Comparison of ENCODE assay signal across 27 mouse cellular contexts in the genomic region with DNA sequence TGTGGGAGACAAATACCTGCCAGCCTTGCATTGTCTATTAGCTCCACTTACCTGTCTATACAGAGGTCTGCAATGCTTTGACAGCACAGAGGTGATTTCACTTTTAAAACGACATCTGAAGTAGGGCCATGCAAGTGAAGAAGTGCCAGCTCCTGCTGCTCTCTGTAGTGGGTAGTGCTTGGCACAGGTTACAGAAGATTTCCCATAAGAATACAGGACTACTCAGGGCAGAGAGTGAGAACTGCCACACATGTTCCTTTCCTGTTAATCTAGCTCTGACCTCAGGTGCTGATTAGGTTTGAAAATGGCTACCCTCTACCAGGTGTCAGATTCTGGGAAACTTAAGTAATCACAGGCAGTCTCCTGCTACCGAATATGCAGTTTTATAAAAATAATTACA. TPM values are rescaled to one million over a fixed set of nuclear protein-coding genes. Genes with fewer than 3 reads are reported as not detected.
"Had no signal": no experiment of that assay in that cellular context is flagged by ENCODE, and none has a peak within 500 bp of the region (broad histone marks: within the 10 kb centered on the region; RNA-seq: fewer than 3 reads in every experiment).

A gene (minus strand): TSS at position 101 of the 400 bp plus-strand sequence.

- DNase-seq: heart, postnatal 14 days; heart, postnatal 36 days; heart, postnatal 4 days; kidney, adult 11 months; kidney, adult 18-20 months; kidney, adult 2 months; kidney, adult 8-10 months; kidney, adult 9 months; kidney, postnatal 10 days; kidney, postnatal 14 days; kidney, postnatal 25 days; kidney, postnatal 36 days; kidney, postnatal 4 days; layer of hippocampus, adult 9-11 months; layer of hippocampus, postnatal 36 days had no signal

RNA-seq across cellular contexts. Expression of the gene that starts here (rescaled TPM):
- total RNA-seq: heart, postnatal 14 days; heart, postnatal 25 days; heart, postnatal 36 days; heart, postnatal 4 days; hematopoietic stem cell, adult 5-6 weeks; hindbrain, postnatal 0 days; layer of hippocampus, adult 18-20 months; layer of hippocampus, adult 2 months; layer of hippocampus, adult 8-10 months; layer of hippocampus, postnatal 10 days; layer of hippocampus, postnatal 14 days; layer of hippocampus, postnatal 25 days; layer of hippocampus, postnatal 36 days; left cerebral cortex, adult 18-20 months; left cerebral cortex, adult 2 months; left cerebral cortex, adult 8-10 months had no signal
